Mouse (Mus musculus) T-helper 17 cell (primary cell): Measurements from ENCODE around the gene Pxt1.

Experiments
- in situ Hi-C, 2 experiments: fragments of 300-600 bp; cut with MboI, MseI; formaldehyde crosslinking; loops; 1 replicate in 1 of 2; 2 replicates in 1 of 2; pipeline ENCODE4 v1.15.1; 2025; ENCODE audit warnings: high pct_unique_total_duplicates in 2 of 2

The Pxt1 gene

DNA sequence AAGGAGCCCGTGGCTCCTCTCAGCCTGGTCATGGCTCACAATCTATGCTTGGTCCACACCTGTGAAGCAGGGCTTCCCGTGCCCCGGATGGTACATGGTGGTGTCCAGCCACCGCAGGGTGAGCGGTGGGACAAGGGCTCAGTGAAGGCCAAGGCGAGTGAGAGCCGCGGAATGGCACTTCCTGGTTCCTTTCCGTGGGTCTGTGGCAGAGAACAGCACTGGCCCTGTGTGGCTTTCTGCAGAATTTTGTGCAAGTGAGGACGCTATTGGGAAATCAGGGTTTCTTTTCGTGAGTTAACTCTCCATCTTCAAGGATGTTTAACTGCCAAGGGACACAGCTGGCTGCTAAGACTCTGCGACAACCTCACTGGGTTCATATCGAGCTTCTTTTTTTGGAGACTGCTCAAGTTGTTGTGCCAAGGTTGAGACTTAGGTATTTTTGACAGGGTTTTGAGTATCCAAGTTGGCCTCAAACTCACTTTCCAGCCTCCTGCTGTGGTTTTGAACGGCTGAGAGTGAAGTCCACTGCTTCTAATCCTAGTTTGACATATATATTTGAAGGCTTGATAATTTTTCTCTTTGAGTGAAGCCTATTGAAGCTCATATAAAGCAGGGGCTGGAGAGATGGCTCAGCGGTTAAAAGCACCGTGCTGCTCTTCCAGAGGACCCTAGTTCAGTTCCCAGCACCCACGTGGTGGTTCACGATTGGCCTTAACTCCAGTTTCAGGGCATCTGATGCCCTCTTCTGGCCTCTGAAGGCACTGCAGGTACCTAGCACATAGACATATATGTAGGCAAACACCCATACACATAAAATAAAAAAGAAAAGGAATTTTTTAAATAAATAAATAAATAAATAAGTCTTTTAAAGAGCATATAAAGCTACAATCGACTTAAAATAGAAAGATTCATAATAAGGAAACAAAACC, 3.6 kb upstream of the Pxt1 start:
- in situ Hi-C loops: no loop called here

DNA sequence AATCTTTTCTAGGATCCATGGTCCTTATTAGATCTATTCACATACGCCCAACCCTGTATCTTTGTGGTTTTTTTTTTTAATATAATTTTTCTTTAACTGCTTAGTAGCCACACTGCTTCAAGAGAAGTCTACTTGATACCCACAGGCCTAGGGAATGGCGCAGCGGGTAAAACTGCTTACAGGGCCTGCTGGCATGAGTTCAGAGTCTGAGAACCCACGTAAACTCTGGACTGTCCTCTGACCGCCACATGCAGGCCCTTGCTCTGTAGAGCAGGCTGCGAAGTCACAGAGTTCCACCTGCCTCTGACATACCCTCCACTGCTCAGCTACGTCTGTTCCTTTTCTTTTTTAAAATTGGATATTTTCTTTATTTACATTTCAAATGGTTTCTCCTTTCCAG, 841 bp upstream of the Pxt1 start:
- in situ Hi-C loops: no loop called here

DNA sequence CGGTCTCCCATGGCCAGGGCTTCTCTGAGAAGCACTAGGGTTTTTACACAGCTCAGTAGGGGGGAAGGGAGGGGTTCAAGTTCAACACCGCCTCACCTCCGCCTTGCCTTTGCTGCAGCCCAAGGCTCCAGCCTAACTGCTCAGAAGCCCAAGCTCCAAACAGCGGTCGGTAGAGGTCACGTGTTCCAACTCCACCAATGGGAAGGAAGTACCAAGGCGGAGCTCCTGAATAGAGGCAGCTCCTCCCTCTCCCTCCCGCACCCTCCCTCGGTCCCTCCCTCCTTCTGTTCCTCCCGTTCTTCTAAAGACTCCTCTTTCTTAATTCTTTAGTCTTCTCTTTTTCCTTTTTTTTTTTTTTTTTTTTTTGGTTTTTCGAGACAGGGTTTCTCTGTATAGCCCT, 1.5 kb downstream of the Pxt1 start:
- in situ Hi-C loops: no loop called here

DNA sequence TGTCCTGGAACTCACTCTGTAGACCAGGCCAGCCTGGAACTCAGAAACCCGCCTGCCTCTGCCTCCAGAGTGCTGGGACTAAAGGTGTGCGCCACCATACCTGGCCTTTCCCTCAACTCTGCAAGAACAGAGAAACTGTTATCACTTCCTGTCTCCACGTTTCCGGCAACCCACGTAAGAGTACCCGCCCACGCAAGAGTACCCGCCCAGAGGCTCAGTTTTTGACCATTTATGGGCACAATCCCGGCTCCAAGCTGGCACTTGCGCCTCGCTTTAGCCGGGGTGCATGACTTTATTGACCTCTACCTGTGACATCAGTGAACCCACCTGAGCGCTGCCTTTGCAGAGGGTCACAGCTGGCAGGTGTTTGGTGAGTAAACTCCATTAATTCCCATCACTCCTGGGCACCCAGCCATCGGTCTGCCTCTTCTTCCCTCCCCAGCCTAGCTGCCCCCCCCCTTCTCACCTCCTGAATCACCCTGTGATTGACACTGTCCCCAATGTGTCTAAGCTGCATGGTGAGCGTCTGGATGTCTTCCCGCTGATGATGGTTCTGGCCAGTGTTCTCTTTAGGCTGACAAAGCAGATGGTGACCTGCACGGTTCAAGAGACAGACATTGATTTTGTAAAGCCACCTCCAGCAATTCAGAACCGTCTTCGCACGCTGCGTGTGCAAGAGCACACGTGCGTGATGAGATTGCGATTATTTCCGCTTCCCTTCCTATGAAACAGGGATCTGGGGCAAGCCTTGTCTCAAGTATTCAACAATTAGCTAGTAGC, 2.7 kb downstream of the Pxt1 start:
- in situ Hi-C loops: no loop called here

DNA sequence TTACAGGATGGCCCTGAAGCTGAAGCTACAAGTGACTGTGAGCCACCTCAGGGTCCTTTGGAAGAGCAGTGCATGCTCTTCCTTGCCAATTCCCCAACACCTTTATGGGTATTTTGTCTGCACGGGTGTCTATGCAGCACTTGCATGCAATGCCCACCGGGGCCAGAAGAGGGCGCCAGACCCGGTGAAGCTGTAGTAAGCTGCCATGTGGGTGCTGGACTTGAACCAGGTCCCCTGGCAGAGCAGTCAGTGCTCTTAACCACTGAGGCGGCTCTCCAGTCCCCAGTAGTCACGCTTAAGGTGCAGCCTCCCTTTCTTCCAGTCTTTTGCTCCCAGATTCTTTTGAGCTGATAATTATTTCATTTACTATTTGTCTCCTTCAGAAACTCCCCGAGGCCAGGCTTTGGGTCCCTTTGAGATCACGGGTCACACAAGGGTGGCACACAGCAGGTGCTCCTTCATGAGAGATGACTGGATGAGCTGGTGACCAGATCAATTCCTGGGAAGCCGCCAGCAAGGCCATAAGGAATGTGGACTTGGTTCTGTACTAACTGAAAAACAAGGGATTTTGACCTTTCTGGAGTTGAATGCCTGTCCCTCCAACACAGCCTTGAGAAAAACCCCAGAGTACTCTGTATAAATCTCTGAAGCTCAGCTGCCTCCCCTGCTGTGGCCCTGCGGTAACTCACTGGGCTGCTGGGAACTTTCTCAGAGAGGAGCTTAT, 6.9 kb downstream of the Pxt1 start:
- in situ Hi-C loops: no loop called here

DNA sequence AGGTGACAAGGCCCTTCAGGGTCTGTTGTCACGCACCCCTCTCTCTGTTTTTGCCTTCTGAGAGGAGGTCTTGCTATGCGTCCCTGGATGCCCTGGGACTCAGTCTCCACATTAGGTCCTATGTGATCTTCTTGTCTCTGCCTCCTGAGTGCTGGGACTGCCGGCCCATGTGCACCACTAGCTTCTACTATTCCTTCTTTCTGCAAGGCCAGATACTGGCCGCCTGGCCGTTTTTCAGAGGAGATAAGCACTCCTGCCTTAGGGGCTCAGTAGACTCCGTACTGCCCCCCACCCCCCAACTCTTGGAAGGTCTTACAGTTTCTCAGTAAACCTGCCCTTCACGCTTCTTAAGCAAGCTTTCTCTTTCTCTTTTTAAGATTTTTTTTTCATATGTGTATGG, 7.5 kb downstream of the Pxt1 start:
- in situ Hi-C loops: no loop called here

DNA sequence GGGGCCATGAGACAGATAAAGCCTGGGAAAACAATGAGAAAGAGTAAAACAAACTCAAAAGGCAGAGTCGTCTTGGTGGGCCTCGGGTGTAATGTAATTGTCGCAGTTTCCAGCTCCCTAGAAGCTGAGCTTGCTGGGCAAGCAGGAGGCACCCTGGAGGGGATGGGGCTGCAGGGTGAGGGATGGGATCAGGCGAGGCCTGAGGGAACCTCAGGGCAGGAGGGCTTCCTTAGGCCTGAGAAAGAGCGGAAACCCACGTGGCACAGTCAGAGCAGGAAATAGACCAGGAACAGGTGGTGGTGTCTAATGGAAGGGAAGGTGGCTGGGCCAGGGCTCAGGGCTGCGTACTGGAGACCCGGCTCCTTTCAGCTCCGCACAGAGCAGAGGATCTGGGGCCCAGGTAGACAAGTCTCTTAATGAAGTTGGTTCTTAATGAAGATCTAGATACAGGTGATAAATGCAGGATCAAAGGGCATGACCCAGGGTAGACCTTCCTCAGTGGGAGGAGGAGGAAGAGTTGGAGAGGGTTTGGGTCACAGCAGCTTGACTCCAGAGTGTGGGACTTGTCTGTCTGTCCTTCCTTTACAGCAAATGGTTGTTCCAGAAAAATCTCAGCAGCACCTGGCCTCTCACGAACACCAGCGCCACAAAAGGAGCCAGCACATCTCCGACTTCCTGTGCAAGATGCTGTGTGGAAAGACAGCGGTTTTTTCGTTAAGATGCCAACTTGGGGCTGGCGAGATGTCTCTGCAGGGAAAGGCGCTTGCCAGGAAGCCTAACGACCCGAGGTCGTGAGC, 9.3 kb downstream of the Pxt1 start:
- in situ Hi-C loops: no loop called here

DNA sequence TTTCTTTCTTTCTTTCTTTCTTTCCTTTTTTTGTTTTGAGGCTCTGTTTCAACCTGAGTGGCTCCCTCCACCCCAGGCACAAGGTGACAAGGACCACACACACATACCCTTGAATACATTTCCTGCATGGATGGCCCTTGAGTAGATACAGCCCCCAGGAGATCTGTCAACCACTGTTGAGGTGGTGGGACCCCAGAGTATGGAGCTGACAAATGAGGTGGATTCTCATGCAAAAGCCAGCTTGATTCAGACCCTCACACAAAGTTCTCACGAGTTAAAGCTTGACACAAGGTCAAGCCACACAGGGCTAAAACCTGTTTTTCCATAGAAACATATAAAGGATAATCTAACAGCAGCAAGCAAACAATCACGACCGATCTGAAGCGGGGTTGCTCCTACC, 11.4 kb downstream of the Pxt1 start:
- in situ Hi-C loops: no loop called here

DNA sequence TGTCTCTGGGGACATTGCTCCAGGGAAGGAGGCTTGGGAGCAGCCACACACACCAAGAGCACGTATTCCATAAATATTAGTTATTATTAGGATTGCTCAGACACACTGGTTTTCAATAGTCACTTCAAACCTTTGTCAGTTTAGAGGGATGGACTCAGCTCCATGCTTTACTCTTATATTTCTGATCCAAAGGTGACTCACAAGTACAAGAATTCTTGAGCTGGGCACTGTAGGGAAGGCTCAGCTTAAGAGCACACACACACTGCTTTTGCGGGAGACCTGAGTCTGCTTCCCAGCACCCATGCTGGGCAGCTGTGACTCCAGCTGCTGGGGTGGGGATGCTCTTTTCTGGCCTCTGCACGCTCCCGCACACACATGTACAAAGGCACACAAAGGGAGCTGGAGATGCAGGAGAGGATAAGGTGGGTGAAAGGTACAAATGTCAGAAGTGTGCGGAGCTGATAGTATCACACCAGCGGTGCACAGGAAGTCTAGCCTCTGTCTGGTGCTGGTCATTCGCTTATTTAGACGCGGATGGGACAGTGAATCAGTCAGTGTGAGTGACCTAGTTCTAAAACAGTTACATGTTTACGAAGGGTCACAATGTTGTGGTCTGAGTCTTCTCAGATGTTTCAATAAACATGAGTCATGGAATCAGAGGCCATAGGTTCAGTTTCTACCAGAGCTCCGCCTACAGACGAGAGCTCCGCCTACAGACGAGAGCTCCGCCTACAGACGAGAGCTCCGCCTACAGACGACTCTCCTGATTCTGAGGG, 12.0 kb downstream of the Pxt1 start:
- in situ Hi-C loops: no loop called here

DNA sequence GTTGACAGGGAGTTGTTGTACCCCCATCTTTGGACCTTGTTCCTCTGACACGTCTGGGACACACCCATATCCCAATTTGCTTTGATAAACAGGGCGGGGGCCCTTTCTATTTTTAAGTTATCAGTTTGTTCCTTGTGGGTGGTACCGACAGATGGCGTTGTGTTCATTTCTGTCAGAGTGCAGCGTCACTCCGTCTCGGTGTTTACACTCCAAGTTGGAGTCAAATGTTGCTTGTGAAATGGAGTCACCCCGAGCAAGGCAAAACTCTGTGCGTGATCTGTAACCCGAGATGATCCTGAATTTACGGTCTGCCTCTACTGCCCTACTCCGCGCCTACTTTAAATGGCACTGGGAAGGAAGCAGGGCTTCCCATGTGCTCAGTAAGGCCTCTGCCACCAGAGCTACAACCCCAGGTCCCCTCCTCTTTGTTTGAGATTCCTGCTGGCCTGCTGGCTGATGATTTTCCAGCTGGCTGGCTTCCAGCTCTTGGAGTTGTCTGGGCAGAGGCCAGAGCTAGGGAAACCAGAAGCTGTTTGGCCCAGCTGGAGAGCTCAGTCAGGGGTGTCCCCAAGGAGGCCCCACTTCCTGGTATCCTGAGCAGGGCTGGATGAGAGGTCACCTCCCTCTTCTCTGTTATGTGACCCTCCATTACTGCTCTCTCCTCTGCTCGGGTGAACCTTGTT, 13.1 kb downstream of the Pxt1 start:
- in situ Hi-C loops: no loop called here

DNA sequence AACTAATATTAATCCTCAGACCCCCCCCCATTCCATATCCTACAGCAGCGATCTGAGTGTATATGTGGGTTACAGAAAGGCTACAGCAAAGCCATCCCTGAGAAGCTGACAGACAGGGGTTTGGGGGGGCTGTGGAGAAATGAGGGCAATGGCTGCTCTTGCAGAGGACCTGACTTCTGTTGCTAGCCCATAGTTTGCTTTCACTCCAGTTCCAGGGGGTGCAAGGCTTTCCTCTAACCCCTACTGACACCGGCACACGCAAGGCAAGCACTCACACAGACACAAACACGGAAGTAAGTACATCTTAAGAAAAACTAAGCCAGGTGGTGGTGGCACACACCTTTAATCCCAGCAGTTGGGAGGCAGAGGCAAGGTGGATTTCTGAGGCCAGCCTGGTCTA, 14.3 kb downstream of the Pxt1 start:
- in situ Hi-C loops: no loop called here

DNA sequence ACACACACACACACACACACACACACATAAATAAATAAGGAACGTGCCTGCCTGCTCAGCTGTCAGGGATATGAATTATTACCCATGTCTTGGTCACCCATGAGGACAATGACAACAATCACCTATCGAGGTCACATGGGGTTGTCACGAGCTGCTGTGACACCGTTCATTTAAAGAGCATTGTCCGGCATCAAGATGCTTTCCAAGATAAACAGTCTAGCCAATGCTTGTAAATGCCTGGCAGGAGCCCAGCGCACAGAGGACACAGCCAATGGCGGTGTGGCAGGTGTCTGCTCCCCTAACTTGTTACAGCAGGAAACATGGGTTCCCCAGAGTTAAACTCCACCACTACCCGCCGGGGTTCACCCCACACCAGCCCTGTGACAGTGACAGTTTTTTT, 15.6 kb downstream of the Pxt1 start:
- in situ Hi-C loops: no loop called here

DNA sequence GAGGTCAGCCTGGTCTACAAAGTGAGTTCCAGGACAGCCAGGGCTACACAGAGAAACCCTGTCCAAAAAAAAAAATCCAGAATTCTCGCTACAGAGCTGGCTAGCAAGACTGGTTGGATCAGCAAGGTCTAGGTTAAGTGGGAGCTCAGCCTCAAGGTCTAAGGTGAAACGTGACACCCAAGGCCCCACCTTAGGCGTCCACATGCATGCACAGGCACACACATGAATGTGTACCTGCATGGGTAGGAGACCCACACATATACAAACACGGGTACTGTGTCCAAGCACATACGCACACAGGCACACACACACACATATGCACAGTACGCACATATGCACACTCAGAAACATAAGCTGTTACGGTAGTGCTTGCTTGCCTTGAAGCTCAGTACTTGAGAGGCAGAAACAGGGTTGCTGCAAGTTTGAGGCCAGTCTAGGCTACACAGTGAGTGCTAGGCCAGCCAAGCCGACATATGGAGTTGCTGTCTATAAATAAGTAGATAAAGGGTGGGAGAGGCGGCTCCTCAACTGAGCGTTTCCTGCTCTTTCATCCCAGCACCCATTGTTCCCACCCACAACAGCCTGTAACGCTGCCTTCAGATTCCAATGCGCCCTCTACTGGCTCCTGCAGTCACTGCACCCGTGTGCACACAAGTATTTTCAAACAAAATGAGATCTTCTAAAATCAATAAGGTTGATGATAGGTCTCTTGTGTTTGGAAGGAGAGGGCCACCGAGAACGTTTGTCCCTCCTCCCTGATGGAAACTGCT, 16.6 kb downstream of the Pxt1 start:
- in situ Hi-C loops: no loop called here

DNA sequence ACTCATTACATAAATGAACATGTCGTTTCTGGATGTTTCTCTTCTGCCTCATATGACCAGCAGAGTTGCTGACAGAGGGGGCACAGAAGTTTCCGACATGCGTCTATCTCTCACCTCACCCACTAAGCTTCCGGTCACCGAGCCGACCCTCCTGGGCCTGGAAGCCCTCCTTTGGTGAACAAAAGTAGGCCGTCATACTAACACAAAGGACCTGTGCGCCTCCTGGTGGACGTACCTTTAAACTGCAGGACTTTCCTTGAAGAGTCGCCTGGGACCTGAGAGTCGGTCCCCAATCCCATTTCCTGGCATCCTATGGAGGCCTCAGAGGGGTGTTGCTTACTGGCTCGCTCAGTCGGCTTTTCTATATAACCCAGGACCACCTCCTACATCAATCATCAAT, 17.3 kb downstream of the Pxt1 start:
- in situ Hi-C loops: no loop called here

DNA sequence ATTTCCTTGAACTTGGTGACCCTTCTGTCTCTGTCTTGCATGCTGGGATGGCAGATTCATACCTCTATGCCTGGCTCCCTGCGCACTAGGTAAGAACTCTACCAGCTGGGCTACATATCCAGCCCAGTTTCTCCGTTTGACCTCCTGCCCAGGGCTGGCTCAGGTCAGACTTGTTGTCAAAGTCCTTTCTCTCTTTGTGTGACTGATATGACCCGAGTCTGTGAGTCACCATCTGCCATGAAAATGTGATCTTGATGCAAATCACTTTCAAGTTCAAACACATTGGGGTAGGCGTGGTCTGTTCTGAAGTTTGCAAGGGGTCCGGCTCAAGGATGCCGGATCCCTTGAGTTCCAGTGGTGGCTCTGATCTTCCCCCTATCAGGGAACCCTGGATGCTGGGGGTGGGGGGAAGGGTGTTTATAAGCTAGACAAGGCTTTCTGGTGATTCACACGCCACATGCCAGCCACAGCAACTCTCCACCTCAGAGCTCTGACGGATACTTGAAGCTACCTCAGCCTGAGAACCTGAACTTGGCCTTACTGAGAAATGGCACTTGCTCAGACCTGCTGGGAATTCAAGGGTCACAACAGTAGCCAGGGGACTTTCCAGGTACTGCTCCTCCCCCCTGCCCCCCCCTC, 18.6 kb downstream of the Pxt1 start:
- in situ Hi-C loops: no loop called here

DNA sequence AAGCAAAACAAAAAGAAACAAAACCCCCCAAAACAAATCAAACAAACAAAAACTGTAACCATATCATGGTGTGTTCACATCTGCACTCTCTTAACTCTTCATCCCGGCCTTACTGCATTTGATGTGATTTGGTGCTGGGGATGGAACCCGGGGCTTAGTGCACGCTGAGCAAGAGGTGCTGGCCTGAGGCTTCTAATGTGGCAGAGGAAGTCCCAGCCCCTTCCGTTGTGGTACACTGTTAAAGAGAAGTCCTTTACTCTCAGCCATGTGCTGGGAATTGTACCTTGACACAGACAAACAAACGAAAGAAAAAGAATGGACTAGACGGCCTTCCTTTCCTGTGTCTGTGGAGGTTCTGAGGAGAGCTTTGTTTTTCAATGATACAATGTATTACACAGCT, 21.5 kb downstream of the Pxt1 start:
- in situ Hi-C loops: no loop called here

DNA sequence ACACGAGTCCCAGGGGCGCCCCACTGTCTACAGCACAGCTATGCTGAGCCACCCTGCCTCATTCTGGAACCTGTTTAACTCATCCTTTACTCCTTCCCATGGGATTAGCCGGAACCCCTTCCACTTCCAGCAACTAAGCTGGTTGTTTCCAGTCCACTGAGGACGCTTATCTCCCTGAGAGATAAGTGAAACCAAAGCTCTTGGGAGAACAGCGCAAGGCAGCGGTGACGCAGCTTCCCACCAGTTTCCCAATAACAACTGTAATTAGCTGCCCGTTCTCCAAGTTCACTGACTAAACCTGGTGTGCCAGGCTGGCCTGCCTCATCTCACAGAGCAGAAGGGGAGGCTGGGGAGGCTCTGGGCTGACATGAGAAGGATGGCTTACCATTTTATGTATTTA, 22.6 kb downstream of the Pxt1 start:
- in situ Hi-C loops: no loop called here

DNA sequence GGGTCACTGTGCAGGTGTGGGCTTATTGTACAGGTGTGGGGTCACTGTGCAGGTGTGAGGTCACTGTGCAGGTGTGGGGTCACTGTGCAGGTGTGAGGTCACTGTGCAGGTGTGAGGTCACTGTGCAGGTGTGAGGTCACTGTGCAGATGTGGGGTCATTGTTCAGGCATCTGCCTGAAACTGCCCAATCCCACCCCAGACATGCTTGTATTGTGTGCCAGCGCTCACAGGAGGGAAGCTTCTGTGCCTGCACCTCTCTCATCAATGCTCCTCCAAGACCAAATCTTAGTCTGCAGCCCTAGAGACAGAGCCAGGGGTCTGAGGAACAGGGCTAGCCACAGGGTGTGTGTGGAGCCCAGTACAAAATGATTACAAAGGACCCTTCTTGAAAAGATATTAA, 27.1 kb downstream of the Pxt1 start:
- in situ Hi-C loops: no loop called here
